Mouse (Mus musculus): ENCODE results near the gene Hoxa6. TPM values are rescaled to one million over a fixed set of nuclear protein-coding genes. Genes with fewer than 3 reads are reported as not detected.

Gene Hoxa6
- polyA plus RNA-seq, 1 experiment: 0.96 TPM

DNA sequence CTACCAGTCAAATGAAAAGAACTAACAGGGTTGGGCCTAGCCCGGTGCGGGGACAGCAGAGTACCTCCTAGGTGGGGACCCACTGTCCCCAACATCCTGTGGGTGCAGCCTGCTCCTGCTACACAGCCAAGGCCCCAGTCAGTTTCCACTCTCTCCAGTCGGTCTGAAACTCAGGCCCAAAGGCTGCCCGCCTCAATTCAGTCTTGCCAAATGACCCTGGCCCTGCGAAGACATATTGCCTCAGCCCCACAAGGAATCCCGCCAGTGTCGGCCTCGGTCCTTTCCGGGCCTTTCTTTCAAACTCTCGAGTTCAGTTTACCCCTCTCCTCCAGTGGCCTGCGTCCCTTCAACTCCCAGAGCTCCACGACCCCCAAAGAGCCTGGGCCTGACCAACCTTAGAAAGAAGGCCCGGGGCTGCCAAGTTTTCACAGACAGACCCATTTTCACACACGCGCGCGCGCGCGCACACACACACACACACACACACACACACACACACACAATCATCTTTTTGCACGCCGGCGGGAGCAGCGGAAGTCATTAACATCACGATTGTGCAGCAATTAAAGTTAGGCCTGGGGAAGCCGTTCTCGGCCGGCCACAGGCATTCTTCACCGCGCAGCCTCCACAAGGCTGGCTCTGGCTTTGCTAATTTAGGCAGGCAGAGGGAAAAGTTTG, 8.3 kb downstream of the Hoxa6 start:
- Histone ChIP-seq H3K36me3 (ENCODE audit: control insufficient read depth, insufficient read depth) (peaks cover 23% of the 10 kb centered on the region), H3K4me3 (ENCODE audit: insufficient read depth, poor library complexity, severe bottlenecking) (no peak overlapping the region), H3K79me3 (ENCODE audit: low read depth) (no peaks in the 10 kb centered on the region), H3K79me2 (ENCODE audit: control insufficient read depth, insufficient read depth) (no peaks in the 10 kb centered on the region), H3K27me3 (ENCODE audit: control insufficient read depth, insufficient read depth, insufficient read length) (no peaks in the 10 kb centered on the region), H3ac (ENCODE audit: control insufficient read depth, insufficient read length, low read depth) (no peak overlapping the region)
- TF ChIP-seq MAX (IDR thresholded peaks at IDR 0.05) (no peak), CEBPB (IDR thresholded peaks at IDR 0.05; ENCODE audit: low read depth) (no peak), FOSL1 (IDR thresholded peaks at IDR 0.05; ENCODE audit: insufficient read depth, low read length, poor library complexity, severe bottlenecking) (no peak), MYOD1 (IDR thresholded peaks at IDR 0.05; ENCODE audit: control insufficient read depth, insufficient read length, low read depth) (no peak), MYOG (IDR thresholded peaks at IDR 0.05; ENCODE audit: control insufficient read depth, extremely low read depth, insufficient read length) (no peak), USF1 (IDR thresholded peaks at IDR 0.05; ENCODE audit: low read depth) (no peak), CTCF (IDR thresholded peaks at IDR 0.05; ENCODE audit: control insufficient read depth, insufficient read depth, insufficient read length) (no peak)

GRCm38 (mm10) chr6:52197271-52197670, 11.3 kb downstream of the Hoxa6 start:
- H3K79me2 ChIP-seq (ENCODE audit: control insufficient read depth, insufficient read depth): no peaks in the 10 kb centered on the region
- H3K4me3 ChIP-seq (ENCODE audit: insufficient read depth, poor library complexity, severe bottlenecking): no peak overlapping the region
- no peaks in the 10 kb centered on the region for H3K79me3 ChIP-seq (ENCODE audit: low read depth)
- no peaks in the 10 kb centered on the region for H3K27me3 ChIP-seq (ENCODE audit: control insufficient read depth, insufficient read depth, insufficient read length)
- H3ac ChIP-seq (ENCODE audit: control insufficient read depth, insufficient read length, low read depth): no peak overlapping the region
- peaks cover 9% of the 10 kb centered on the region for H3K36me3 ChIP-seq (ENCODE audit: control insufficient read depth, insufficient read depth)
- TF ChIP-seq MAX (IDR thresholded peaks at IDR 0.05) (no peak), USF1 (IDR thresholded peaks at IDR 0.05; ENCODE audit: low read depth) (no peak), MYOD1 (IDR thresholded peaks at IDR 0.05; ENCODE audit: control insufficient read depth, insufficient read length, low read depth) (no peak), CEBPB (IDR thresholded peaks at IDR 0.05; ENCODE audit: low read depth) (no peak), FOSL1 (IDR thresholded peaks at IDR 0.05; ENCODE audit: insufficient read depth, low read length, poor library complexity, severe bottlenecking) (no peak), MYOG (IDR thresholded peaks at IDR 0.05; ENCODE audit: control insufficient read depth, extremely low read depth, insufficient read length) (no peak), CTCF (IDR thresholded peaks at IDR 0.05; ENCODE audit: control insufficient read depth, insufficient read depth, insufficient read length) (no peak)

- no peak for TF ChIP-seq CTCF (IDR thresholded peaks at IDR 0.05; ENCODE audit: control insufficient read depth, insufficient read depth, insufficient read length)
- TF ChIP-seq MYOG (IDR thresholded peaks at IDR 0.05; ENCODE audit: control insufficient read depth, extremely low read depth, insufficient read length): no peak
- no peak for TF ChIP-seq CEBPB (IDR thresholded peaks at IDR 0.05; ENCODE audit: low read depth)
- TF ChIP-seq MAX (IDR thresholded peaks at IDR 0.05): no peak
- TF ChIP-seq USF1 (IDR thresholded peaks at IDR 0.05; ENCODE audit: low read depth): no peak
- H3K27me3 ChIP-seq (ENCODE audit: control insufficient read depth, insufficient read depth, insufficient read length): no peaks in the 10 kb centered on the region
Measured at GRCm38 (mm10) chr6:52196811-52197210, 11.7 kb downstream of the Hoxa6 start.

DNA sequence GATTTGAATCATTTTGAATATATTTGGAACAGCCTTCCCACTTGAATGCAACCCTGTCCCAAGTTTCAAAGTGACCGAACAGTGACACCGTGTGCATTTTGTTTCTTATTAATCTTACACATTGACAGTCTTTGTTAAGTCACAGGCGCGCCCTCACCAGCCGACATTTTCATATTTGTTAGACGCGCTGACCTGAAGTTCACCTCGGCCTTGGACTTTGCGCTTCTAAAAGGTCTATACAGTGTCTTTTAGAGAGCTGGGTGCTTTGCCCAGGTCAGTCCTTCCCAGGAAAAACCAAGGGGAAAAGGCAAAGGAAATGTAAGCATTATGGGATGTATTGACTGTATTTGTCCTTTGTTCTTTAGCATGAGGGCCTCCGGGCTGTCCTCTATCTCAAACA, 13.8 kb downstream of the Hoxa6 start:
- no peak overlapping the region for H3K4me3 ChIP-seq (ENCODE audit: insufficient read depth, poor library complexity, severe bottlenecking)
- H3K27me3 ChIP-seq (ENCODE audit: control insufficient read depth, insufficient read depth, insufficient read length): no peaks in the 10 kb centered on the region
- no peak for TF ChIP-seq MYOG (IDR thresholded peaks at IDR 0.05; ENCODE audit: control insufficient read depth, extremely low read depth, insufficient read length)
- TF ChIP-seq MAX (IDR thresholded peaks at IDR 0.05): no peak
- no peak for TF ChIP-seq USF1 (IDR thresholded peaks at IDR 0.05; ENCODE audit: low read depth)
- no peak for TF ChIP-seq CTCF (IDR thresholded peaks at IDR 0.05; ENCODE audit: control insufficient read depth, insufficient read depth, insufficient read length)
- TF ChIP-seq MYOD1 (IDR thresholded peaks at IDR 0.05; ENCODE audit: control insufficient read depth, insufficient read length, low read depth): no peak
- no peak for TF ChIP-seq FOSL1 (IDR thresholded peaks at IDR 0.05; ENCODE audit: insufficient read depth, low read length, poor library complexity, severe bottlenecking)
- no peak for TF ChIP-seq CEBPB (IDR thresholded peaks at IDR 0.05; ENCODE audit: low read depth)
- peaks cover 3% of the 10 kb centered on the region for H3K36me3 ChIP-seq (ENCODE audit: control insufficient read depth, insufficient read depth)
- H3ac ChIP-seq (ENCODE audit: control insufficient read depth, insufficient read length, low read depth): no peak overlapping the region
- no peaks in the 10 kb centered on the region for H3K79me3 ChIP-seq (ENCODE audit: low read depth)
- no peaks in the 10 kb centered on the region for H3K79me2 ChIP-seq (ENCODE audit: control insufficient read depth, insufficient read depth)

More at GRCm38 (mm10) chr6:52196811-52197210, 11.7 kb downstream of the Hoxa6 start:
- H3K79me3 ChIP-seq (ENCODE audit: low read depth): no peaks in the 10 kb centered on the region
- H3K36me3 ChIP-seq (ENCODE audit: control insufficient read depth, insufficient read depth): peaks cover 9% of the 10 kb centered on the region
- H3K79me2 ChIP-seq (ENCODE audit: control insufficient read depth, insufficient read depth): no peaks in the 10 kb centered on the region
- no peak overlapping the region for H3K4me3 ChIP-seq (ENCODE audit: insufficient read depth, poor library complexity, severe bottlenecking)
- H3ac ChIP-seq (ENCODE audit: control insufficient read depth, insufficient read length, low read depth): no peak overlapping the region

DNA sequence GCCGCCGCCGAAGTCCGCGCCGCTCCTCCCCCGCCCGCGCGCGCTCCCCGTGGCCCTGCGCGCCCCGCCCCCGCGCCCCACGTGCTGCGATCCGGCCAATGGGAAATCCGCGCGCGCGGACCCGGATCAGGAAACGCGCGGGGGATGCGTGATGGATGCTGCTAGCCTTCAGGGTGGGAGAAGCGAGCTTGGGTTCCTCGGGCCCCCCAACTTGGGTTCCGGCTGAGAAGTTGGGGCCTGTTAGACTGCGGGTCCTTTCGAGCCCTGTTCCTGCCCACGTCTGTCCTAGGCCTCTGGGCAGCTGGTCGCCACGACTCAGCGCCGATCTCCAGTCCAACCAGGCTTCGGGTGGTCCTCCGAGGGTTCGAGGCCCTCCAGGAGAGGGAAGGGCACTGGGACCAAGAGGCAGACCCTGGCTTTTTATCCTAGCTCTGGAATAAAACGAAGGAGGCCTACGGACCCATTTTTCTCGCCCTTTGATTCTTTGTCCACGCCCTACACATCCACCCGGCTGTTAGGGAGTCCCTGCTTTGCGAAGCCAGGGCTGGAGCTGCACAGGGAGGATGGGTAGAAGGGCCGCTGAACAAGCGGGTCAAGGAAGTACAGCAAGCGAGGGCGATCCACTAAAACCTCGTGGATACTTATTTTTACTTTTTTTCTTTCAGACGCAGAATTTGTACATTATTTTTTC, 16.5 kb downstream of the Hoxa6 start:
- peak; percentile 89 for TF ChIP-seq USF1 (IDR thresholded peaks at IDR 0.05; ENCODE audit: low read depth)
- peak; percentile 70 for TF ChIP-seq MAX (IDR thresholded peaks at IDR 0.05)
- TF ChIP-seq MYOG (IDR thresholded peaks at IDR 0.05; ENCODE audit: control insufficient read depth, extremely low read depth, insufficient read length): no peak
- peak overlapping the region; percentile 31 for H3K4me3 ChIP-seq (ENCODE audit: insufficient read depth, poor library complexity, severe bottlenecking)
- H3K27me3 ChIP-seq (ENCODE audit: control insufficient read depth, insufficient read depth, insufficient read length): no peaks in the 10 kb centered on the region
- no peaks in the 10 kb centered on the region for H3K79me3 ChIP-seq (ENCODE audit: low read depth)
- H3ac ChIP-seq (ENCODE audit: control insufficient read depth, insufficient read length, low read depth): peak overlapping the region; percentile 60
- H3K36me3 ChIP-seq (ENCODE audit: control insufficient read depth, insufficient read depth): no peaks in the 10 kb centered on the region
- no peaks in the 10 kb centered on the region for H3K79me2 ChIP-seq (ENCODE audit: control insufficient read depth, insufficient read depth)
